Mouse (Mus musculus) liver, adult 2 months (tissue): ENCODE data around the gene Mitd1. TPM values are rescaled to one million over a fixed set of nuclear protein-coding genes. Genes with fewer than 3 reads are reported as not detected.

Experiments
- DNase-seq: peaks from one replicate; pipeline ENCODE4 v3.0.0-alpha.2; 2011; ENCODE audit warnings: low read depth, low spot score; ENCODE audit errors: extremely low read depth
- H3K27ac ChIP-seq: fragments of 200-500 bp; replicated peaks from 2 replicates; pipeline ENCODE4 v1.5.1; 2012; ENCODE audit warnings: low read depth, mild to moderate bottlenecking, control low read depth, inconsistent platforms, low read length; ENCODE audit not compliant: insufficient read depth
- H3K27me3 ChIP-seq: fragments of 200-500 bp; 2 replicates; pipeline ENCODE4 v1.6.1; 2012; ENCODE audit warnings: mild to moderate bottlenecking, moderate library complexity, low read length, inconsistent platforms; ENCODE audit not compliant: control insufficient read depth, insufficient read depth
- H3K36me3 ChIP-seq: fragments of 200-500 bp; 2 replicates; pipeline ENCODE4 v1.6.1; 2012; ENCODE audit warnings: low read length, inconsistent platforms; ENCODE audit not compliant: control insufficient read depth, insufficient read depth
- H3K4me1 ChIP-seq: fragments of 200-500 bp; 2 replicates; pipeline ENCODE4 v1.6.1; 2011; ENCODE audit warnings: low read length; ENCODE audit not compliant: control insufficient read depth, insufficient read depth
- H3K4me3 ChIP-seq: fragments of 200-500 bp; 2 replicates; pipeline ENCODE4 v1.5.1; 2011; ENCODE audit warnings: low read depth, mild to moderate bottlenecking, control low read depth, low read length, moderate library complexity; ENCODE audit not compliant: insufficient read depth
- H3K79me2 ChIP-seq: fragments of 200-500 bp; 2 replicates; pipeline ENCODE4 v1.6.1; 2012; ENCODE audit warnings: inconsistent platforms, mild to moderate bottlenecking, low read length, moderate library complexity; ENCODE audit not compliant: control insufficient read depth, insufficient read depth
- H3K9ac ChIP-seq: fragments of 200-500 bp; 2 replicates; pipeline ENCODE4 v1.6.1; 2012; ENCODE audit warnings: low read depth, mild to moderate bottlenecking, control low read depth, inconsistent platforms, low read length
- CTCF ChIP-seq: fragments of 200-500 bp; IDR thresholded peaks from 2 replicates; pipeline ENCODE4 v1.5.1; 2011; ENCODE audit warnings: low read depth, low read length, control low read depth
- POLR2A ChIP-seq: fragments of 200-500 bp; IDR thresholded peaks from 2 replicates; pipeline ENCODE4 v1.6.1; 2011; ENCODE audit warnings: low read length, control low read depth; ENCODE audit not compliant: insufficient read depth; ENCODE audit errors: extremely low read depth
- WGBS: fragments of 180-500 bp; shearing (Covaris S2); methylation state at CpG from one replicate; pipeline ENCODE4 v1.1.7; 2018; 5-methylcytosine and 5-hydroxymethylcytosine counted together
- polyA plus RNA-seq: library from polyadenylated mRNA; depleted of rRNA; stranded (reverse); fragments of >200 nt; gene quantifications from 2 replicates; pipeline ENCODE4 v1.2.3, GENCODE M21; 2012
- total RNA-seq: library from RNA; depleted of rRNA; stranded (reverse); fragments of >200 nt; gene quantifications from 2 replicates; pipeline ENCODE4 v1.2.3, GENCODE M21; 2014

Gene Mitd1
- total and polyA plus RNA-seq, 2 experiments, result 4.6 to 10.7 TPM

DNA sequence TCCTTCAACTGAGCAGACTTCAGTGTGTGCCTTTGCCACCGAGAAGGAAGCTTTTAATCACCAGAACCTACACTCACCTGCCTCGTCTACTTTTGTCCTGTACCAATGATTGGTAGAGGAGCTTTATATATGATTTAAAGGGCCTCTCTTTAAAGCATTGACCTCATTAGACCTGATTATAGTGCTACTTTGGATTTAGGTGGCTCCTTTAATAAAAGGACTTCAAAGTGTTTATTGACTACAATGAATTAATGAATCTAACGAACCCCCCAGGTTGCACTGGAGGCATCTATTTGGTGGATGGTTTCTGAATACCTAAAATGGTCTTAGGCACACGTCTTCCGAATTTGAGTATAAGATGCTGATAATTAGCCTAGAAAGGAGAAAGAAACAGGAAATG, 26.2 kb upstream of the Mitd1 start, which contains the start of gene Lyg2:
Gene Lyg2, minus strand, starts transcription at position 101 of the 400 bp plus-strand sequence.
- Histone ChIP-seq H3K4me3 (no peak within 1 kb of the TSS), H3K27ac (no peak within 1 kb of the TSS), H3K27me3 (no peaks in the 10 kb centered on the region), H3K79me2 (no peaks in the 10 kb centered on the region), H3K9ac (no peak within 1 kb of the TSS), H3K36me3 (no peaks in the 10 kb centered on the region), H3K4me1 (no peaks in the 10 kb centered on the region)
- DNase-seq, result no peak
- TF ChIP-seq POLR2A, result no peak
- TF ChIP-seq CTCF, result no peak
- WGBS, result 74% methylated on average over 5 of the region's 5 CpGs

DNA sequence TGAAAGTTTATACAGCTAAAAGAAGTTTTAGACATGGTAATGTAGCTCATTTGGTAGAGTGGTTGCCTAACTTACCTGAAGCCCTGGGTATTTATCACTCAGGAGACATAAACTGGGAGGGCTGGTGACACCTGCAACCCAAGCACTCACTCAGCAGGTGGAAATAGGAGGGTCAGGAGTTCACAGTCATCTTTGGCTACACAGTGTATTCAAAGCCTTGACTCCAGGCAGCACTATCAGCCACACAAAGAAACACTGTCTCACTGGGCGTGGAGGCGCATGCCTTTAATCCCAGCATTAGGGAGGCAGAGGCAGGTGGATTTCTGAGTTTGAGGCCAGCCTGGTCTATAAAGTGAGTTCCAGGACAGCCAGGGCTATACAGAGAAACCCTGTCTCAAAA, 22.5 kb upstream of the Mitd1 start:
- Histone ChIP-seq H3K27ac (no peak overlapping the region), H3K36me3 (no peaks in the 10 kb centered on the region), H3K4me1 (no peaks in the 10 kb centered on the region), H3K79me2 (no peaks in the 10 kb centered on the region), H3K9ac (no peak overlapping the region), H3K4me3 (no peak overlapping the region), H3K27me3 (no peaks in the 10 kb centered on the region)
- 77% methylated on average over 2 of the region's 2 CpGs for WGBS
- DNase-seq, result no peak
- TF ChIP-seq POLR2A (no peak), CTCF (no peak)

DNA sequence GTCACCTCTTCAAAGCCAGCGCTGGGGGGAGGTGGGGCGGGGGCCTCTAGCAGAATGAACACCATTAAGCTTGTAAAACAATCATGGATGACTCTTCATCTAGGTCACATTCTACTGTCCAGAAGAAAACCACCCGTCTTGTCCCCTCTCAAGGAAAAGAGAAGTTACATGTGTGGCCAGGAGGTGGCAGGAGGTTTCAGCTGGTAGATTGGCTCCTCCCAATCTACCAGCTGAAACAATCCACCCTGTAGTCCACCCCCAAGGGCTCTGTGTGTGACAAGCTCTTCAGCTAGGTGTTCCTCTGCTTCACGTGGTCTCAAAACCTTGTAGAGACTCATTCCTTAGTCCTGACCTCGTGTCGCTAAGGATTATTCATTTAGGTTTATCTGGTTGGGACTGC, 13.0 kb upstream of the Mitd1 start:
- H3K4me3 ChIP-seq, result no peak overlapping the region
- 31% methylated on average over 6 of the region's 6 CpGs for WGBS
- no peak for DNase-seq

DNA sequence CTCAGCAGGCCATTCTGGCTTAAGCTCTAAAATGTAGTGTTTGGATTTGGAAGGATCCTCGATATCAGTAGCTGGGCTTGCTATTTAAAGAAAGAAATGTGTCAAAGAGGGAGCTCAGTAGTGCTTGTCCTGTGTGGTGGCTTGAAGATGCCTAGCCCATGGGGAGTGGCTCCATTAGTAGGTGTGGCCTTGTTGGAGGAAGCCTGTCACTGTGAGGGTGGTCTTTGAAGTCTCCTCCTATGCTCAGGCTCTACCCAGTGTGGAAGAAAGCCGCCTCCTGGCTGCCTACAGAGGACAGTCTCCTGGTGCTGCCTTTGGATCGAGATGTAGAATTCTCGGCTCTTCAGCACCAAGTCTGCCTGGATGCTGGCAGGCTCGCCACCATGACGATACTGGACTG, 10.1 kb upstream of the Mitd1 start:
- 84% methylated on average over 6 of the region's 6 CpGs for WGBS
- no peak for DNase-seq
- H3K36me3 ChIP-seq, result peaks cover 30% of the 10 kb centered on the region
- no peak overlapping the region for H3K27ac ChIP-seq
- H3K4me1 ChIP-seq, result no peaks in the 10 kb centered on the region
- TF ChIP-seq POLR2A, result no peak
- no peak for TF ChIP-seq CTCF
- no peak overlapping the region for H3K4me3 ChIP-seq
- no peaks in the 10 kb centered on the region for H3K79me2 ChIP-seq
- no peak overlapping the region for H3K9ac ChIP-seq
- no peaks in the 10 kb centered on the region for H3K27me3 ChIP-seq

More for the DNA sequence above, 13.0 kb upstream of the Mitd1 start:
- H3K27ac ChIP-seq, result no peak overlapping the region
- no peak overlapping the region for H3K9ac ChIP-seq
- H3K4me1 ChIP-seq, result no peaks in the 10 kb centered on the region
- H3K36me3 ChIP-seq, result peaks cover 8% of the 10 kb centered on the region
- TF ChIP-seq POLR2A, result no peak
- no peak; the same call in 1 of the 2 replicates for TF ChIP-seq CTCF
- H3K27me3 ChIP-seq, result no peaks in the 10 kb centered on the region
- no peaks in the 10 kb centered on the region for H3K79me2 ChIP-seq

DNA sequence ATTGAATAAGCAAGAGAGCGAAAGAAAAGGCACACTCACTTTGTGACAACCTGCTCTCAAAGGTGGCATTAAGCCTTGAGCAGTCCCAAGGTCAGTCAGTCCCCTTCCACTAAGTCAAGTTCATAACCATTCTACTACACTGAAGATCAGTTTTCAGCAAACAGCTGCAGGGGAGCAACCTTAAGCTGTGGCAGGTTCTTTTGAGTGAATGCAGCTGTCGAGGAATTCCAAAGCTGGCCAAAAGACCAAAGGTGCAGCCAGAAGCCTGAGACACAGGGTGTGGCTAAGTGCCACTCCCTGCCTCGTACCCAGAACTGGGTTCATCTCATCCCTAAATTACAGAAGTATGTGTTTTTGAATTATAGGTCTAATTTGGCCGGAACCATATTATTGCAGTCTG, 9.6 kb upstream of the Mitd1 start:
- H3K4me1 ChIP-seq, result no peaks in the 10 kb centered on the region
- no peak for TF ChIP-seq POLR2A
- no peak for TF ChIP-seq CTCF
- H3K4me3 ChIP-seq, result no peak overlapping the region
- DNase-seq, result no peak
- H3K36me3 ChIP-seq, result peaks cover 34% of the 10 kb centered on the region
- H3K27ac ChIP-seq, result no peak overlapping the region
- H3K9ac ChIP-seq, result no peak overlapping the region
- 88% methylated on average over 4 of the region's 4 CpGs for WGBS
- H3K27me3 ChIP-seq, result no peaks in the 10 kb centered on the region
- no peaks in the 10 kb centered on the region for H3K79me2 ChIP-seq

DNA sequence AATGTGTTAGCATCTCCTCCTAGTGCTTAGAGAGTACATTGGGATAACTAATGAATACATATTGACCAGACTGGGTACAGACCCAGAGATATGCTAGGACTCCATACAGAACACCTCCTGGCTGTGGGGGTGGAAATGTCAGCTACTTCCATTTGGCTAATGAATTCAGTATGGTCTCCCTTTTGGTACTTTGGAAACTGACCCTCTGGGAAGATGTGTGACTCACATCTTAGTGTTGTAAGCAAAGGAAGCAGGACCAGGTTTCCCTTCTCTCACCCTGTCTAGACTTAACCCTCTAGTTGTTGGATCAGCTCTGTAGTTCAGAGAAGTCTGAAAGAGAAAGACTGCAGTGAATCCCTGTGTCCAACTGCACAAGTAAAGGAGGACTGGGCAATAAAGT, 4.4 kb upstream of the Mitd1 start:
- DNase-seq, result no peak
- H3K9ac ChIP-seq, result no peak overlapping the region
- peaks cover 14% of the 10 kb centered on the region; the same call in 1 of the 2 replicates for H3K79me2 ChIP-seq
- peaks cover 38% of the 10 kb centered on the region for H3K36me3 ChIP-seq
- no peak overlapping the region for H3K4me3 ChIP-seq
- no peak overlapping the region for H3K27ac ChIP-seq
- H3K27me3 ChIP-seq, result no peaks in the 10 kb centered on the region
- peaks cover 5% of the 10 kb centered on the region; the same call in 1 of the 2 replicates for H3K4me1 ChIP-seq
- TF ChIP-seq POLR2A (no peak), CTCF (no peak)
